Mouse (Mus musculus): Measurements from ENCODE around the gene Art2b. TPM values are rescaled to one million over a fixed set of nuclear protein-coding genes. Genes with fewer than 3 reads are reported as not detected.
"Not testable (repeated sequence)": the region's sequence is repeated elsewhere in the genome, so short reads cannot be mapped to it uniquely, and the experiment has no call there.

The Art2b gene
- not detected in 2 replicates for polyA plus RNA-seq (2015; fragmentation: Nextera tagmentation; extraction: Ambion mirVana)

DNA sequence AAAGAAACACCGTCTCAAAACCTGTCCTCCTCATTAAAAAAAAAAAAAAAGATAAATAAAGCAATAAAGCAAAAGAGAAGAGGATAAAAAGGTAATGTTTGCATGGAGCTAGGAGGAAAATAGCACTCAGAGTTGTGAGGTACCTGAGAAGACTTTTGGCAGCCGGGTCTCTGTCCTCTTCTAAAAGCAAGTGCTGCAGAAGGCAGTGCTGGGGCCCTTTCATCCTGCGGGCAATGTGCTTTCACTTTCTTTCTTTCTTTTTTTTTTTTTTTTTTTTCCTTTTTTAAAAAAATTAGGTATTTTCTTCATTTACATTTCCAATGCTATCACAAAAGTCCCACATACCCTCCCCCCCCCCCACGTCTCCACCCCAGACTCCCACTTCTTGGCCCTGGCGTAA lies at the start of gene Art2b:
Art2b (minus strand) TSS at position 193 of the 400 bp plus-strand sequence.
- Histone ChIP-seq H3K4me1 (no peaks in the 10 kb centered on the region), H3K9me3 (no peaks in the 10 kb centered on the region), H3K36me3 (replicated peaks) (no peaks in the 10 kb centered on the region), H3K27me3 (replicated peaks) (no peaks in the 10 kb centered on the region), H3K27ac (no peak within 1 kb of the TSS), H3K9ac (no peak within 1 kb of the TSS), H3K4me2 (no peak within 1 kb of the TSS), H3K4me3 (no peak within 1 kb of the TSS)
- no peak for ATAC-seq (replicated peaks)
- WGBS = 83% methylated on average over 5 of the region's 5 CpGs

DNA sequence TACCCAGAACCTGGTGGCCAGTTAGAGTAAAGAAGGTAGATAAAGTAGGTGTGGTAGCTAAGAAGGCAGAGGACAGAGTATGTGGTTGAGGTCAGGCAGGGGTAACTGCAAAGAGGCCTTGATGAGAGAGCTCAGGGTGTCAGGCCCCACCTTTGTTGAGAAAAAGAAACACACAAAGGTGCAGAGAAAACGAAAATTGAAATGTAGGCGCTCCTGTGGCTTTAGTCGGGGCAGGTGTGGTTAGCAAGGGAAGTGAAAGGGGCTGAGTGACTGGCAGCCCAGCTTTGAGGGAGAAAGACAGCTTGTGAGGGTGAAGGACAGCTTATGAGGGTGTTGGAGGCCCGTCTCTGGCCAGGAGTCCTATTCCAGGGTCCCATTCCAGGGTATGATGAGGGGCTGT lies 49.1 kb upstream of the Art2b start:
- Histone ChIP-seq H3K9ac (no peak overlapping the region), H3K27ac (no peak overlapping the region), H3K4me3 (no peak overlapping the region), H3K27me3 (replicated peaks) (no peaks in the 10 kb centered on the region), H3K36me3 (replicated peaks) (no peaks in the 10 kb centered on the region), H3K9me3 (no peaks in the 10 kb centered on the region), H3K4me2 (no peak overlapping the region), H3K4me1 (no peaks in the 10 kb centered on the region)
- no peak for ATAC-seq (replicated peaks)
- WGBS = 86% methylated on average over 4 of the region's 4 CpGs

- Histone ChIP-seq H3K4me2 (no peak overlapping the region), H3K4me1 (no peaks in the 10 kb centered on the region), H3K36me3 (replicated peaks) (no peaks in the 10 kb centered on the region), H3K9me3 (no peaks in the 10 kb centered on the region), H3K4me3 (no peak overlapping the region), H3K27me3 (replicated peaks) (no peaks in the 10 kb centered on the region), H3K27ac (no peak overlapping the region), H3K9ac (no peak overlapping the region)
- 67% methylated on average over 8 of the region's 8 CpGs for WGBS
- no peak for ATAC-seq (replicated peaks)
Measured at GRCm38 (mm10) chr7:101633629-101634177, 48.3 kb upstream of the Art2b start.

GRCm38 (mm10) chr7:101628481-101628880 lies 43.1 kb upstream of the Art2b start:
- WGBS = 57% methylated on average over 2 of the region's 2 CpGs
- ATAC-seq (replicated peaks) = no peak
- Histone ChIP-seq H3K27me3 (replicated peaks) (no peaks in the 10 kb centered on the region), H3K9me3 (no peaks in the 10 kb centered on the region), H3K9ac (no peak overlapping the region), H3K27ac (no peak overlapping the region), H3K4me1 (no peaks in the 10 kb centered on the region), H3K4me2 (no peak overlapping the region), H3K36me3 (replicated peaks) (no peaks in the 10 kb centered on the region), H3K4me3 (no peak overlapping the region)

- H3K27ac ChIP-seq; H3K9ac ChIP-seq; H3K4me3 ChIP-seq; H3K36me3 ChIP-seq (replicated peaks); ATAC-seq (replicated peaks); H3K4me2 ChIP-seq; H3K9me3 ChIP-seq; H3K27me3 ChIP-seq (replicated peaks); H3K4me1 ChIP-seq: not testable (repeated sequence)
- 64% methylated on average over 7 of the region's 7 CpGs for WGBS
Measured at GRCm38 (mm10) chr7:101627166-101627565, 41.8 kb upstream of the Art2b start.

GRCm38 (mm10) chr7:101624283-101624682 lies 38.9 kb upstream of the Art2b start:
- Histone ChIP-seq H3K4me1 (0 out of 2 replicates have a peak, but pooled peaks cover 5% of the 10 kb centered on the region), H3K27ac (no peak overlapping the region), H3K4me3 (no peak overlapping the region), H3K4me2 (no peak overlapping the region), H3K36me3 (replicated peaks) (no peaks in the 10 kb centered on the region), H3K9me3 (no peaks in the 10 kb centered on the region), H3K9ac (no peak overlapping the region), H3K27me3 (replicated peaks) (no peaks in the 10 kb centered on the region)
- ATAC-seq (replicated peaks) = no peak
- WGBS = 94% methylated on average over 6 of the region's 6 CpGs

DNA sequence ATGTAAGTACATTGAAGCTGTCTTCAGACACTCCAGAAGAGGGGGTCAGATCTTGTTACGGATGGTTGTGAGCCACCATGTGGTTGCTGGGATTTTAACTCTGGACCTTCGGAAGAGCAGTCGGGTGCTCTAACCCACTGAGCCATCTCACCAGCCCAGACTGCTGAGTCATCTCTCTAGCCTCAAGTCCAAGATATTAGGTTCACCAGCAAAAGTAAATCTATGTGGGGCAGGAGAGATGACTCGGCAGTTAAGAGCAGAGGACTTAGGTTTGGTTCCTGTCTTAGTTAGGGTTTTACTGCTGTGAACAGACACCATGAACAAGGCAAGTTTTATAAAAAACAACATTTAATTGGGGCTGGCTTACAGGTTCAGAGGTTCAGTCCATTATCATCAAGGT lies 36.5 kb upstream of the Art2b start:
- H3K9me3 ChIP-seq; H3K36me3 ChIP-seq (replicated peaks); H3K4me1 ChIP-seq; H3K27ac ChIP-seq; H3K9ac ChIP-seq; H3K4me3 ChIP-seq; ATAC-seq (replicated peaks); H3K4me2 ChIP-seq; H3K27me3 ChIP-seq (replicated peaks): not testable (repeated sequence)
- 90% methylated on average over 4 of the region's 4 CpGs for WGBS

GRCm38 (mm10) chr7:101620373-101620772 lies 35.0 kb upstream of the Art2b start:
- Histone ChIP-seq H3K9ac (no peak overlapping the region), H3K27me3 (replicated peaks) (no peaks in the 10 kb centered on the region), H3K4me1 (0 out of 2 replicates have a peak, but pooled peaks cover 5% of the 10 kb centered on the region), H3K4me2 (no peak overlapping the region), H3K27ac (no peak overlapping the region), H3K9me3 (no peaks in the 10 kb centered on the region), H3K4me3 (no peak overlapping the region), H3K36me3 (replicated peaks) (no peaks in the 10 kb centered on the region)
- no peak for ATAC-seq (replicated peaks)
- WGBS = 24% methylated on average over 4 of the region's 4 CpGs

- 86% methylated on average over 7 of the region's 7 CpGs for WGBS
Measured at GRCm38 (mm10) chr7:101618273-101618672, 32.9 kb upstream of the Art2b start.

DNA sequence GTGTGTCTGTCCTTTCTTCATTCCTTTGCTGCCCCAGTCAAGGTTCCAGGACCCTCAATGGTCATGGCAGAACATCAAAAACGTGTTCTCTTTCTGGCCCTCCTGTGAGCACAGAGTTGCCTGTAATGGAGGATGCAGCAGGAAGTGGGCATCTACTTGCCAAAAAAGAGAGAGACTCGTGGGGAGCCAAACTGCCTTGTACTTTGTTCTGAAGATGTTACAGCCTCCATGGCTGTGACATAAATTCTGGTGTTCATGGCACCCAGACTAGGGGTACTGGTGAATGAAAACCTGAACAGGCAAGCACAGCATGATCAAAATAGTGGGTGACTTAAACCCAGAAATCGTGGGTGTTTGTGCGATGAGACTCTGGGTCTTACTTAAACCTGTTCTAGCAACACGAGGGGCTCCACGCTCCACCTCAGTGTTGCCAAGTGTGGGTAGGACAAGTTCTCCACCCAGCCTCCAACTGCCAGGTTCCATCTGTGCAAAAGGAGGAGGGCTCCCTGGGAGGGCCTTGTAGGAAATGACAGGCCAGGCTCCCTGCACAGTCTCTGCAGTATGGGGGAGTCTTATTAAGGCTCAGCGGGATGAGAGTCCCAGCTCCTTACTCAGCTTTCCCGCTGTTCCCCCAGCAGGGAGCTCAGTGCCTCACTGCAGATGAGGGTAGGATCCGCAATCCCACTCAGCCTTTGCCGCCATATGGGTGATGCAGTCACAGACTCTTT lies 32.2 kb upstream of the Art2b start:
- Histone ChIP-seq H3K27me3 (replicated peaks) (no peaks in the 10 kb centered on the region), H3K9ac (no peak overlapping the region), H3K9me3 (no peaks in the 10 kb centered on the region), H3K36me3 (replicated peaks) (no peaks in the 10 kb centered on the region), H3K4me1 (no peaks in the 10 kb centered on the region), H3K4me2 (no peak overlapping the region), H3K27ac (no peak overlapping the region), H3K4me3 (no peak overlapping the region)
- ATAC-seq (replicated peaks) = no peak
- 67% methylated on average over 10 of the region's 10 CpGs for WGBS

More at GRCm38 (mm10) chr7:101618273-101618672, 32.9 kb upstream of the Art2b start:
- Histone ChIP-seq H3K9me3 (no peaks in the 10 kb centered on the region), H3K27ac (no peak overlapping the region), H3K36me3 (replicated peaks) (no peaks in the 10 kb centered on the region), H3K9ac (no peak overlapping the region), H3K4me2 (no peak overlapping the region), H3K27me3 (replicated peaks) (no peaks in the 10 kb centered on the region), H3K4me1 (0 out of 2 replicates have a peak, but pooled peaks cover 5% of the 10 kb centered on the region), H3K4me3 (no peak overlapping the region)
- no peak for ATAC-seq (replicated peaks)

- no peaks in the 10 kb centered on the region for H3K9me3 ChIP-seq
- ATAC-seq (replicated peaks) = no peak
- H3K27ac ChIP-seq = no peak overlapping the region
- H3K4me1 ChIP-seq = no peaks in the 10 kb centered on the region
- no peak overlapping the region for H3K4me2 ChIP-seq
- H3K4me3 ChIP-seq = no peak overlapping the region
- H3K9ac ChIP-seq = no peak overlapping the region
- WGBS = 83% methylated on average over 6 of the region's 6 CpGs
- H3K36me3 ChIP-seq (replicated peaks) = no peaks in the 10 kb centered on the region
- no peaks in the 10 kb centered on the region for H3K27me3 ChIP-seq (replicated peaks)
Measured at GRCm38 (mm10) chr7:101616136-101616835, 30.9 kb upstream of the Art2b start.

GRCm38 (mm10) chr7:101615406-101615805 lies 30.0 kb upstream of the Art2b start:
- Histone ChIP-seq H3K27ac (no peak overlapping the region), H3K36me3 (replicated peaks) (no peaks in the 10 kb centered on the region), H3K9ac (no peak overlapping the region), H3K4me3 (no peak overlapping the region), H3K27me3 (replicated peaks) (no peaks in the 10 kb centered on the region), H3K4me2 (no peak overlapping the region), H3K4me1 (no peaks in the 10 kb centered on the region), H3K9me3 (no peaks in the 10 kb centered on the region)
- WGBS = 85% methylated on average over 7 of the region's 7 CpGs
- no peak for ATAC-seq (replicated peaks)
